Mouse (Mus musculus): ENCODE measurements around the gene Wsb1. TPM values are rescaled to one million over a fixed set of nuclear protein-coding genes. Genes with fewer than 3 reads are reported as not detected.

The Wsb1 gene
- polyA plus RNA-seq, 1 experiment from 2014 or later, result 64.7 TPM

DNA sequence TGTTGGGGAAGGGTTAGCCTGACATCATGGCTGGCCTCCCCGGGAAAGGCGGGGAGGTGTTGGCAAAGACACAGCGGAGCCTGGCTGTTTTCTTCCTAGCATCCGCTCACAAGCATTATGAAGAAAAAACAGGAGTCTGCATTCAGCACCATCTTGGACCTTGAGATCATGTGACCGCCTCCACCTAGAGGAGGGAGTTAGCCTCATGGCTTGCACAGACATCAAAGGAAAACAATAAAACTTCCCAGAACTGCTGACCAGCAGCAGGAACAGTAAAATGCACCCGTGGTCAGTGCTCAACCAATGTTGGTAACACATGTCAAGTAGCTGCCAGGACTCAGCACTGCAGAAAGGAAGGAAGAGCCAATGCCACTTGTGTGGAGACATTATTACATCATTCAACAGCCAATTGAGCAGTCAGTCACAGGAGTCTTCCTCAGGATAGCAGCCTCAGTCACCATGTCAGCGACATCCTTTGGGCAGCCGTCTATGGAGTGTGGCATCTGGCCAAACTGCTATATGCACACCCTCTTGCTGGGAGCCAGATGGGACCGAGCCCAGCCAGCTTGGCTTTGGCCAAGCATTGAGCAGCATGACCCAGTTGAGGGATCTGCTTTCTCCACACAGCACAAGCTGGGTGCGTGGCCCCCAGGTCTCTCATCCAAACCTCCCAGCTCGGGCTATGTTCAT, 24.8 kb downstream of the Wsb1 start:
- H3K4me1 ChIP-seq (replicated peaks; ENCODE audit: control insufficient read depth, insufficient read depth, low read length), result 0 out of 2 replicates have a peak, but pooled peaks cover under 1% of the 10 kb centered on the region
- no peaks in the 10 kb centered on the region for H3K9me3 ChIP-seq (ENCODE audit: control insufficient read depth)
- no peak overlapping the region for H3K9ac ChIP-seq (ENCODE audit: low read depth, low read length)
- no peak overlapping the region for H3K4me3 ChIP-seq (ENCODE audit: low read depth, low read length)
- peak overlapping the region; percentile 31 for H3K4me2 ChIP-seq (replicated peaks; ENCODE audit: low read depth)
- peak overlapping the region; percentile 94 for H3K27ac ChIP-seq (ENCODE audit: low read depth, low read length)
- WGBS, result 46% methylated on average over 11 of the region's 11 CpGs
- no peaks in the 10 kb centered on the region; the same call in 1 of the 2 replicates for H3K36me3 ChIP-seq (ENCODE audit: control insufficient read depth, insufficient read depth)
- peak; percentile 76 for ATAC-seq
- no peak for TF ChIP-seq CTCF (IDR thresholded peaks at IDR 0.05; ENCODE audit: low read depth)
- no peaks in the 10 kb centered on the region for H3K27me3 ChIP-seq (replicated peaks; ENCODE audit: control insufficient read depth, insufficient read depth, low read length)

DNA sequence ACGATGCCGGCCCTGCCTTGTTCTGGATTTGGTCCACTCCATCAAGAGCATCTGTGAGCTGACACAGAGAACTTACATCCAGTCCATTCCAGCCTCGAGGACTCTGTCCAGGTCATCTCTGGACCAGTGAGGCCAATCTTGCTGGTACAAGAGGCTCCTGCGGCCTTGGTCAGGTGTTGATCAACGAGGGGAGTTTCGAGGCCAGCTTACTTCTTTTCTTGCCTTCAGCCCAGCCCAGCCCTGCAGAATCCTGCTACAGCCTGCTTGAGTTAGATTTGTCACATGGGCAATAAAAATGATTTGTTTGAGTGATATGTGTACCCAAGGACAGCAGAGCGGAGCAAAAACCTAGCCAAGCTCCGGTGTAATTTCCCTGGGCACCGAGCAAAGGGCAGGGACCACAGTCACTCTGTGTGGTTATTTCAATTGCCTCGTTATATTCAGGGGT, 25.4 kb downstream of the Wsb1 start:
- peak; percentile 88 for ATAC-seq
- H3K27ac ChIP-seq (ENCODE audit: low read depth, low read length), result peak overlapping the region; percentile 94
- TF ChIP-seq CTCF (IDR thresholded peaks at IDR 0.05; ENCODE audit: low read depth), result no peak

DNA sequence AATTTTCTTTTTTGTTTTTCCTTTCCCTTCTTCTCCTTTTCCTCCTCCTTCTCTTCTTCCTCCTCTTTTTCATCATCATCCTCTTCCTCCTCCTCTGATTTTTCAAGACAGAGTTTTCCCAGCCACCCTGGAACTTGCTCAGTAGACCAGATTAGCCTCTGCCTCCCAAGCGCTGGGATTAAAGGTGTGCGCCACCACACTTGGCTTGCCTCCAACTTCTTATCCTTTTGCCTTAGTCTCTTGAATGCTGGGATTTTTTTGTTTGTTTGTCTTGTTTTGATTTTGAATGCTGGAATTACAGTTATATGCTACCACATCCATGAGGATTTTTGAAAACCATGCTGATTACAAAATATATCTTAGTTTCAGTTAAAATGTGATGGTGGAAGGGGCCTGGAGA, 26.4 kb downstream of the Wsb1 start:
- H3K9me3 ChIP-seq (ENCODE audit: control insufficient read depth), result no peaks in the 10 kb centered on the region
- WGBS, result 68% methylated on average over 2 of the region's 2 CpGs
- H3K4me2 ChIP-seq (replicated peaks; ENCODE audit: low read depth), result no peak overlapping the region
- no peak overlapping the region for H3K9ac ChIP-seq (ENCODE audit: low read depth, low read length)
- peak overlapping the region; percentile 94; the same call in 1 of the 2 replicates for H3K27ac ChIP-seq (ENCODE audit: low read depth, low read length)
- TF ChIP-seq CTCF (IDR thresholded peaks at IDR 0.05; ENCODE audit: low read depth), result no peak
- H3K4me1 ChIP-seq (replicated peaks; ENCODE audit: control insufficient read depth, insufficient read depth, low read length), result 0 out of 2 replicates have a peak, but pooled peaks cover 3% of the 10 kb centered on the region
- H3K4me3 ChIP-seq (ENCODE audit: low read depth, low read length), result no peak overlapping the region
- no peaks in the 10 kb centered on the region for H3K27me3 ChIP-seq (replicated peaks; ENCODE audit: control insufficient read depth, insufficient read depth, low read length)
- ATAC-seq, result no peak
- no peaks in the 10 kb centered on the region; the same call in 1 of the 2 replicates for H3K36me3 ChIP-seq (ENCODE audit: control insufficient read depth, insufficient read depth)

More for the DNA sequence above, 25.4 kb downstream of the Wsb1 start:
- Histone ChIP-seq H3K4me2 (replicated peaks; ENCODE audit: low read depth) (peak overlapping the region; percentile 31; the same call in 1 of the 2 replicates), H3K36me3 (ENCODE audit: control insufficient read depth, insufficient read depth) (no peaks in the 10 kb centered on the region; the same call in 1 of the 2 replicates), H3K4me1 (replicated peaks; ENCODE audit: control insufficient read depth, insufficient read depth, low read length) (0 out of 2 replicates have a peak, but pooled peaks cover 3% of the 10 kb centered on the region), H3K27me3 (replicated peaks; ENCODE audit: control insufficient read depth, insufficient read depth, low read length) (no peaks in the 10 kb centered on the region), H3K4me3 (ENCODE audit: low read depth, low read length) (no peak overlapping the region), H3K9me3 (ENCODE audit: control insufficient read depth) (no peaks in the 10 kb centered on the region), H3K9ac (ENCODE audit: low read depth, low read length) (no peak overlapping the region)
- 35% methylated on average over 10 of the region's 10 CpGs for WGBS

DNA sequence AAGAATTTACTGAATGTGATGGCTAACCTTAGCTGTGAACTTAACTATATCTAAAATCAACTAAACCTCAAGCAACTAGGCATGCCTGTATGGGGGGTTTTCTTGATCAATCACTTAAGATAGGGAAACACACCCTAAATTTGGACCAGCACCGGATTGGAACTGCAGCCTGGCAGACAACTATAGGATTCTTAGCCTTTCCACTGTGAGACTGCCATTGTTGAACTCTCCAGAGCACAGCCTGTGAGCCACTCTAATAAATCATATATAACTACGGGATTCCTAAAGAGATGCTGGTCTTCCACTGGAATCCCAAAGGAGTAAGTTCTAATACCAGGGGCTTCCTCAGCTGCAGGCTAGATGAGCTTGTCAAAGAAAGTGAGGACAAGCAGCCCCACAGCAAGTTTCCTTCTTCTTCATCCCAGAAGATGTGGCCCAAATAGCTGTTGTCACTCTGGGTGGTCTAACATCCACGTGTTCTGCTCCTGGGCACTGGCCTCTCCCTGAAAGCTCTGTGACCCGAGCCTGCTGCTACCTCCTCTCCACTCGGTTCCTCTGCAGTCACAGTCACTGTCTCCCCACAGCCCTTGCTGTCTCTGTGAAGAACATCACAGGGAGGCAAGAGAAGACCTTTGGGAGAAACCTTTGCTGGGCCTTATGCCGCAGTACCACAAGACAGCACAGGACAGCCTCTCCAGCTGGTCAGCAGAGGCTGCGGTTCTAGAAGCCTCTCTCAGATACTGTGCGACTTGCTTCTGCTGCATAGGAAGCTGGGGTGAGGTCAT, 28.9 kb downstream of the Wsb1 start:
- Histone ChIP-seq H3K9ac (ENCODE audit: low read depth, low read length) (no peak overlapping the region), H3K4me3 (ENCODE audit: low read depth, low read length) (no peak overlapping the region), H3K4me1 (replicated peaks; ENCODE audit: control insufficient read depth, insufficient read depth, low read length) (0 out of 2 replicates have a peak, but pooled peaks cover 3% of the 10 kb centered on the region), H3K27ac (ENCODE audit: low read depth, low read length) (no peak overlapping the region), H3K36me3 (ENCODE audit: control insufficient read depth, insufficient read depth) (no peaks in the 10 kb centered on the region), H3K9me3 (ENCODE audit: control insufficient read depth) (no peaks in the 10 kb centered on the region), H3K4me2 (replicated peaks; ENCODE audit: low read depth) (no peak overlapping the region), H3K27me3 (replicated peaks; ENCODE audit: control insufficient read depth, insufficient read depth, low read length) (no peaks in the 10 kb centered on the region)
- 74% methylated on average over 8 of the region's 8 CpGs for WGBS
- TF ChIP-seq CTCF (IDR thresholded peaks at IDR 0.05; ENCODE audit: low read depth), result no peak
- ATAC-seq, result no peak

DNA sequence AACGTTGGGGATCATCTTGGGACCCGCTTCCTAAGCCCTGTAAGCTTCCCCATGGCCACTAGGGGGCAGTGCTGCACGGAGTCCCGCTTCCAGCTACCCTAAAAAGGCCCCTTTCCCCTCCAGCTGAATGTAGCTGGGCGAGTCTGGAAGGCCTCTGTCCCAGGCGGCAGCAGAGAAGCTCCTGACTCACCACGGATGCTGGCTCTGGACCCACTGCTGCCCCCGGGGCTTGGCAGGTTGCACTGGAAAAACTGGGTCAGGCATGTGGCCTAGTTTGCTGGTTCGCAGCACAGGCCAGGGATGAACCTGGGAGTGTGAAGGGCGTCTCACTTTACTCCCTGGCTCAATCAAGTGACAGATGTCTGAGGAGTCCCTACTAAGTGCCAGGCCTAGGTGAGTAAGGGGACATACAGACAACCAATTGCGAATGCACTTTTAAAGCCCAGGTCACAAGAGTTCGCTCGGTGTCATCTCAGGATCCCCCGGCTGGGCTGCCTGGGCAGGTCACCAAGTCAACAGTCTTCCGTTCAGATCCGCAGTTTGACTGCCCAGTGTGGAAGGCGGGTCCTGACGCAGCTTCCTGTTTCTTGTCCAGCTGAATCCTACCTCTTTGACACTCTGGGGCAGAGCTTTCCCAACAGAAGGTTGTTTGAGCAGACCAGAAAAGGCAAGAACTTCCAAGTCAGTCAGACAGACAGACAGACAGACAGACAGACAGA, 29.8 kb downstream of the Wsb1 start:
- Histone ChIP-seq H3K4me1 (replicated peaks; ENCODE audit: control insufficient read depth, insufficient read depth, low read length) (0 out of 2 replicates have a peak, but pooled peaks cover 3% of the 10 kb centered on the region), H3K27me3 (replicated peaks; ENCODE audit: control insufficient read depth, insufficient read depth, low read length) (no peaks in the 10 kb centered on the region), H3K4me2 (replicated peaks; ENCODE audit: low read depth) (peak overlapping the region; percentile 24), H3K9ac (ENCODE audit: low read depth, low read length) (peak overlapping the region; percentile 40; the same call in 1 of the 2 replicates), H3K4me3 (ENCODE audit: low read depth, low read length) (no peak overlapping the region), H3K9me3 (ENCODE audit: control insufficient read depth) (no peaks in the 10 kb centered on the region), H3K36me3 (ENCODE audit: control insufficient read depth, insufficient read depth) (no peaks in the 10 kb centered on the region), H3K27ac (ENCODE audit: low read depth, low read length) (peak overlapping the region; percentile 37)
- TF ChIP-seq CTCF (IDR thresholded peaks at IDR 0.05; ENCODE audit: low read depth), result peak; percentile 98
- 26% methylated on average over 18 of the region's 18 CpGs for WGBS
- peak; percentile 35 for ATAC-seq

All from intestine, postnatal 0 days (tissue).